Mouse (Mus musculus) kidney, postnatal 0 days (tissue): ENCODE data around the gene Olfr1280. TPM values are rescaled to one million over a fixed set of nuclear protein-coding genes. Genes with fewer than 3 reads are reported as not detected.
"Not testable (repeated sequence)": the region's sequence is repeated elsewhere in the genome, so short reads cannot be mapped to it uniquely, and the experiment has no call there.

Experiments
- ATAC-seq: fragments of 200-750 bp; cut with Nextera tagmentation; replicated peaks from 2 replicates; pipeline ENCODE4 v1.8.0; 2017; ENCODE audit warnings: low read depth, moderate number of reproducible peaks, moderate TSS enrichment, moderate library complexity; ENCODE audit not compliant: low FRiP score
- DNase-seq: peaks from one replicate; pipeline ENCODE4 v3.0.0-alpha.2; 2016; ENCODE audit warnings: low spot score
- H3K27ac ChIP-seq: fragments of 300-500 bp; sonication (generic); 2 replicates; pipeline ENCODE4 v1.5.1; 2014; ENCODE audit warnings: mild to moderate bottlenecking
- H3K27me3 ChIP-seq: fragments of 300-500 bp; sonication (generic); 2 replicates; pipeline ENCODE4 v1.6.1; 2014; ENCODE audit warnings: low read length, mixed read lengths; ENCODE audit not compliant: insufficient read depth
- H3K36me3 ChIP-seq: fragments of 300-500 bp; sonication (generic); 2 replicates; pipeline ENCODE4 v1.6.1; 2014; ENCODE audit warnings: low read length, mixed read lengths; ENCODE audit not compliant: insufficient read depth
- H3K4me1 ChIP-seq: fragments of 300-500 bp; sonication (generic); replicated peaks from 2 replicates; pipeline ENCODE4 v1.6.1; 2014; ENCODE audit warnings: antibody characterized with exemption, low read length, mixed read lengths; ENCODE audit not compliant: insufficient read depth
- H3K4me2 ChIP-seq: fragments of 300-500 bp; sonication (generic); 2 replicates; pipeline ENCODE4 v1.6.1; 2014; ENCODE audit warnings: mild to moderate bottlenecking, low read length, moderate library complexity, mixed read lengths
- H3K4me3 ChIP-seq: fragments of 300-500 bp; sonication (generic); replicated peaks from 2 replicates; pipeline ENCODE4 v1.5.1; 2014; ENCODE audit warnings: low read depth, low read length
- H3K9ac ChIP-seq: fragments of 300-500 bp; sonication (generic); 2 replicates; pipeline ENCODE4 v1.6.1; 2014; ENCODE audit warnings: low read depth, low read length
- H3K9me3 ChIP-seq: fragments of 300-500 bp; sonication (generic); replicated peaks from 2 replicates; pipeline ENCODE4 v1.6.1; 2016; ENCODE audit warnings: low read length, inconsistent platforms, mixed read lengths
- CTCF ChIP-seq: IDR thresholded peaks from 2 replicates; pipeline ENCODE4 v1.5.1; 2016; ENCODE audit warnings: antibody characterized with exemption, low read depth, mild to moderate bottlenecking, moderate library complexity
- WGBS: fragments of 180-500 bp; shearing (Covaris S2); extraction: QIAGEN DNeasy Blood & Tissue Kit; methylation state at CpG from one replicate; pipeline ENCODE4 v1.1.7; 2014; 5-methylcytosine and 5-hydroxymethylcytosine counted together
- polyA plus RNA-seq: library from polyadenylated mRNA; unstranded; fragments of >200 nt; fragmentation: Nextera tagmentation; extraction: Ambion mirVana; gene quantifications from 2 replicates; pipeline ENCODE4 v1.2.1, GENCODE M21; 2015

Gene Olfr1280
- not detected in 2 replicates for polyA plus RNA-seq

GRCm38 (mm10) chr2:111313717-111314116 lies at the start of gene Olfr1280:
Gene Olfr1280, plus strand, starts transcription at chr2:111314017.
- Histone ChIP-seq H3K4me3 (no peak within 1 kb of the TSS), H3K4me2 (no peak within 1 kb of the TSS), H3K27me3 (no peaks in the 10 kb centered on the region), H3K27ac (no peak within 1 kb of the TSS), H3K4me1 (no peaks in the 10 kb centered on the region), H3K9ac (no peak within 1 kb of the TSS), H3K9me3 (no peaks in the 10 kb centered on the region), H3K36me3 (no peaks in the 10 kb centered on the region)
- DNase-seq = no peak
- ATAC-seq = no peak
- TF ChIP-seq CTCF = no peak

GRCm38 (mm10) chr2:111274006-111274405 lies 39.8 kb upstream of the Olfr1280 start, which contains the start of gene Olfr1277:
Gene Olfr1277, minus strand, starts transcription at chr2:111274106.
- no peak within 1 kb of the TSS for H3K4me2 ChIP-seq
- H3K9me3 ChIP-seq = no peaks in the 10 kb centered on the region
- no peaks in the 10 kb centered on the region for H3K36me3 ChIP-seq
- H3K27ac ChIP-seq = no peak within 1 kb of the TSS
- ATAC-seq (no peak), DNase-seq (no peak)
- no peak for TF ChIP-seq CTCF
- no peaks in the 10 kb centered on the region for H3K27me3 ChIP-seq
- 64% methylated on average over 2 of the region's 2 CpGs for WGBS
- no peak within 1 kb of the TSS for H3K4me3 ChIP-seq
- no peak within 1 kb of the TSS for H3K9ac ChIP-seq
- no peaks in the 10 kb centered on the region for H3K4me1 ChIP-seq

- H3K27ac ChIP-seq = no peak within 1 kb of the TSS
- H3K27me3 ChIP-seq = no peaks in the 10 kb centered on the region
- no peak within 1 kb of the TSS for H3K9ac ChIP-seq
- no peak within 1 kb of the TSS for H3K4me2 ChIP-seq
- no peak for DNase-seq
- no peaks in the 10 kb centered on the region for H3K36me3 ChIP-seq
- no peaks in the 10 kb centered on the region for H3K9me3 ChIP-seq
- no peak for TF ChIP-seq CTCF
- no peak for ATAC-seq
- no peak within 1 kb of the TSS for H3K4me3 ChIP-seq
- no peaks in the 10 kb centered on the region for H3K4me1 ChIP-seq
Observed at GRCm38 (mm10) chr2:111289836-111290235, 24.0 kb upstream of the Olfr1280 start, which contains the start of gene Olfr1278. Gene Olfr1278, plus strand, starts transcription at chr2:111290136.

- no peak overlapping the region for H3K27ac ChIP-seq
- TF ChIP-seq CTCF = no peak
- no peaks in the 10 kb centered on the region for H3K27me3 ChIP-seq
- H3K4me1 ChIP-seq = no peaks in the 10 kb centered on the region
- ATAC-seq (0 out of 2 replicates have a peak, but pooled peaks have one; percentile 54), DNase-seq (no peak)
- no peak overlapping the region for H3K9ac ChIP-seq
- H3K36me3 ChIP-seq = no peaks in the 10 kb centered on the region
- H3K4me3 ChIP-seq = no peak overlapping the region
- H3K4me2 ChIP-seq = no peak overlapping the region
- H3K9me3 ChIP-seq = no peaks in the 10 kb centered on the region
Observed at GRCm38 (mm10) chr2:111298541-111298940, 15.3 kb upstream of the Olfr1280 start.

- no peak within 1 kb of the TSS for H3K27ac ChIP-seq
- no peaks in the 10 kb centered on the region for H3K4me1 ChIP-seq
- ATAC-seq (no peak), DNase-seq (no peak)
- no peaks in the 10 kb centered on the region for H3K27me3 ChIP-seq
- no peaks in the 10 kb centered on the region for H3K36me3 ChIP-seq
- H3K9me3 ChIP-seq = no peaks in the 10 kb centered on the region
- H3K4me3 ChIP-seq = no peak within 1 kb of the TSS
- H3K4me2 ChIP-seq = no peak within 1 kb of the TSS
- TF ChIP-seq CTCF = no peak
- H3K9ac ChIP-seq = no peak within 1 kb of the TSS
Observed at GRCm38 (mm10) chr2:111300374-111300773, 13.4 kb upstream of the Olfr1280 start, which contains the start of gene Olfr1279. Gene Olfr1279, plus strand, starts transcription at chr2:111300635.

- no peaks in the 10 kb centered on the region for H3K27me3 ChIP-seq
- WGBS = 75% methylated on average over 2 of the region's 2 CpGs
Observed at GRCm38 (mm10) chr2:111326220-111326619, 12.4 kb downstream of the Olfr1280 start, which contains the start of gene Olfr1281. Gene Olfr1281, plus strand, starts transcription at chr2:111326520.

GRCm38 (mm10) chr2:111333721-111334120 lies 19.9 kb downstream of the Olfr1280 start:
- not testable (repeated sequence) for DNase-seq

More at GRCm38 (mm10) chr2:111326220-111326619, 12.4 kb downstream of the Olfr1280 start, which contains the start of gene Olfr1281:
- H3K4me2 ChIP-seq = no peak within 1 kb of the TSS
- H3K4me1 ChIP-seq = no peaks in the 10 kb centered on the region
- ATAC-seq = no peak
- TF ChIP-seq CTCF = no peak
- H3K4me3 ChIP-seq = no peak within 1 kb of the TSS
- H3K9me3 ChIP-seq = no peaks in the 10 kb centered on the region
- no peaks in the 10 kb centered on the region for H3K36me3 ChIP-seq
- no peak for DNase-seq
- no peak within 1 kb of the TSS for H3K9ac ChIP-seq
- H3K27ac ChIP-seq = no peak within 1 kb of the TSS

More at GRCm38 (mm10) chr2:111333721-111334120, 19.9 kb downstream of the Olfr1280 start:
- WGBS = 88% methylated on average over 5 of the region's 5 CpGs
- H3K4me3 ChIP-seq, H3K27ac ChIP-seq, H3K4me1 ChIP-seq, H3K9ac ChIP-seq, H3K27me3 ChIP-seq, H3K9me3 ChIP-seq, H3K36me3 ChIP-seq, ATAC-seq, H3K4me2 ChIP-seq: not testable (repeated sequence)
